Mouse (Mus musculus): ENCODE data around the gene Map6d1. TPM values are rescaled to one million over a fixed set of nuclear protein-coding genes. Genes with fewer than 3 reads are reported as not detected.

Map6d1 gene
- total RNA-seq (2021), result 10 to 100 TPM; 46.4 to 54.3 TPM

DNA sequence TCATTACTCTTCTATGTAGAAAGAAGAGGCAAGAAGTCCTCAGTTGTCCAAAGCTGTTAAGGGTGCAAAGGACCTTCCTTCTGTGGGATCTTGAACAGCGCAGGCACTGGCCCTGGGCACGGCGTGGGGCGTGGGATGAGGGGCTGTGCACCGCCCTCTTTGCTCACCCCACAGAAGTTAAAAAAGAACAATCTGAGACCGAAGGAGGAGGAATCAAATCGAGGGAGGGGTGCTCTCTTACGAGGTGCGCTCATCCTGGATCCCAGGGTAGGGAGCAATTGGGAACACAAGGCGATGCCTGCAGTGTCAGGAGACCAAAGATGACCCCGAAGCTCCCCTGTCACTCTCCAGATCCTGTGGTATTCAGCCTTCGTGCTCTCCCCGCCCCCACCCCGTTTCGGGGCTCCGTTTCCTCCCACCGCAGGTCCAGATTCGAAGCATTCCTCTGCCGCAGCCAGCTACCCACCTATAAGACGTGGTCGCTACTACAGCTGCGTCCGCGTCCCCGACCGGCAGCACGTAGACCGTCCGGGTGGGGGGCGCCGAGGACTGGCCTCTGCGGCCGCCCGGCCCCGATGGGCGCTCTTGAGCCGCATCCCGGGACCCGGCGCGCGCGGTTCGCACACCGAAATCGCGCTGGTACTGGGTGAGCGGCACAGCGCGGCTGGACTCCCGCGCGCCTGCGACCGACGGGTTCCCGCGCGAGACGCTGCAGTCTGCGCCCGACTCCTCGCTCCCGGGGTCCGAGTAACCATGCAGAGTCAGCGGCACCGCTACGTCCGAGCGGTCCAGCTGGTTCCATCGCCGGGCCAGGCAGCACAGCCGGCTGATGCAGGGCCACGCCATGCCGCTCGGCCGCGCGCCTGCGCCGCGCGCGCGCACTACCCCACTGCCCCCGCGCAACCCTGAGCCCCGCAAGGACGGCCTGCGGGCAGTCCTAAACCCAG is at the start of gene Map6d1:
Gene Map6d1 (minus strand): TSS at position 891 of the 947 bp plus-strand sequence.
- DNase-seq (ENCODE audit: low spot score in 2 of 2), result peak; percentile 64 to 72
- intact Hi-C loops (cut with DNase I), result loop anchor here (1.0 to 5.0 kb wide), 2 partner anchors 37 to 62 kb away; partner anchors contain the start of gene Parl

DNA sequence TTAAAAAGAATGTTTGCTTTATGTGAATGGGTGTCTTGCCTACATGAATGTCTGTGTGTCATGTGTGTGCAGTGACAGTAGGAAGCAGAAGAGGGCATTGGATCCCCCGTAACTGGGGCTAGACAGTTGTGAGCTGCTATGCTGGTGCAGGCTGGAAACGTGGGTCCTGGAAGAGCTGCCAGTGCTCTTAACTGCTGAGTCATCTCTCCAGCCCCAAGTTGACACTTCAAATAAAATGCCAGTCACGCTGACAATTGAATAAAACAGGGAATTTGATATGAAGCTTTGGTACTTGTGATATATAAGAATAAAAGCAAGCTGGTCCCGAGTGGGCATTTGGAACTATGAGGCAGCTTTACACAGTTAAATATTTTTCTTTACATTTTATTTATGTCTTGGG is 39.1 kb upstream of the Map6d1 start:
- intact Hi-C loops (cut with DNase I), result no loop called here
- DNase-seq (ENCODE audit: low spot score in 2 of 2), result no peak

DNA sequence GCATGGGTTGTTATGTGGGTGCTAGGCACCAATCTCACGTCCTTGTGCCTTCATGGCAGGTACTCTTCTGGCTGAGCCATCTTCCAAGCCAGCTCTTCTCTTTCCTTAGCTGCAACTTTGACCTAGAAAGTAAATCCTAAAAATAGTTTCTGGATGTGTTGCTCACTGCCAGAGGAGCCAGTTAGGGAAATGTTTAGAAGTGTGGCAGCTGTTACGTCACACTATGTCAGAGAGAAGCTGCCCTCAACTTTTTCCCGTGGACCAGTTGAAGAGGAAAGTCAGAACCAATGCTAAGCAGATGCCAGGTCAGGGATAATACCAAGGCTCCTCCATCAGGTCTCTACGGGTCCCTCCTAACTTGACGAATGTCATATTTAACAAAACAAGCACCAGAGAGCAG is 38.2 kb upstream of the Map6d1 start:
- intact Hi-C loops (cut with DNase I), result loop anchor here (5.0 kb wide), 1 partner anchor 37 kb away; the partner anchor contains the start of gene Map6d1
- DNase-seq (ENCODE audit: low spot score in 2 of 2), result no peak

DNA sequence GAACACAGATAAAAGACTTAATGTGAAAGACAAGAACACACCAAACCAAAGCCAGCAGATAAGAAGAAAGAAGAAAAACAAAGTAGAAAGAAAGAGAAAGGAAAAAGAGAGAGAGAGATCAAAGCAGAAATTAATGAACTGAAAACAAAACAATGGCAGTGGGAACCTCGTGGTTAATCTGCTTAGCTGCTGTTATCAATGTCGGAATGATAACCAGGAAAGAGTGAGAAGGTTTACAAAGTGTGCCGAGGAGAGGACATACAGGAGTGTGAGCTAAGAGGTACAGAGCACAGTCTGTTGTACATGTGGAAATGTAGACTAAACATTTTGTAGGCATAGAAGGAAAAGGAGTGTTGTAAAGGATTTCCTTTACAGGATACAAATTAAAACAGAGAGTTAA is 31.8 kb upstream of the Map6d1 start:
- DNase-seq (ENCODE audit: low spot score in 2 of 2), result no peak

DNA sequence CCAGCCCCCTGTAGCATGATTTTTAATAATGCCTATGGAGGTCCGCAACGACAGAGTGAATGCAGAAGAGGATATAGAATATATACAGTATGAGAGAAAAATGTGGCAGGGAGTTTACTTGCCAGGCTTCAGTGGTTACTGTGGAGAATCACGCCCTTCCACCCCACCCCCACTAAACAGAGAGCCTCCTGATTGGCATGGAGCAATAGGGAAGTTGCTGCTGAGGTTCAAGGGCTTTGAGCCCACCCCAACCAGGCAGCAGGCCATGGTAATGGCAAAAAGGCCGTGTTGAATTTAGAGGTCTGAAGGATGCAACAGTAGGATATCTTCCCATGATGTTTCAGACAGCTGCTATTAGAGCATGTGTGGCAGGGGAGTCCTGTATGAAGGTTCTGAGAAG is 30.2 kb upstream of the Map6d1 start:
- no peak for DNase-seq (ENCODE audit: low spot score in 2 of 2)
- intact Hi-C loops (cut with DNase I), result no loop called here

More for the DNA sequence above, 31.8 kb upstream of the Map6d1 start:
- intact Hi-C loops (cut with DNase I), result no loop called here

DNA sequence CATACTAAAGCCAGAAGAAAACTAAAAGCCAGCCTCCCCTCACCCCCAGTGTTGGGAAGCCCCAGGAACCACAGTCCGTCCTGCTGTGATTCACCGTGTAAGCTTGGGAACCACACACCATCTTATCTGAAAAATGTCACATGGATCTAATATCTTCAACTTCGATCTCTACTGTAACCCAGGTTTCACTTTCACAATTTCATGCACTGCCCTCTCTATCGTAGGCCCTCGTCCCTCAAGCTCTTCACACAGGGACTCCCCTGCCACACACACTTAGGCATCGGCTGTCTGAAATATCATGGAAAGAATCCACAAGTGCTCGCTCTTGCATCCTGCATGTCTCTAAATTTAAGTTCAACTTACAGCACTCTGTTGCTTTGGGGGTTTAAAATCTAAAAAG is 23.9 kb upstream of the Map6d1 start:
- intact Hi-C loops (cut with DNase I), result no loop called here
- no peak for DNase-seq (ENCODE audit: low spot score in 2 of 2)

DNA sequence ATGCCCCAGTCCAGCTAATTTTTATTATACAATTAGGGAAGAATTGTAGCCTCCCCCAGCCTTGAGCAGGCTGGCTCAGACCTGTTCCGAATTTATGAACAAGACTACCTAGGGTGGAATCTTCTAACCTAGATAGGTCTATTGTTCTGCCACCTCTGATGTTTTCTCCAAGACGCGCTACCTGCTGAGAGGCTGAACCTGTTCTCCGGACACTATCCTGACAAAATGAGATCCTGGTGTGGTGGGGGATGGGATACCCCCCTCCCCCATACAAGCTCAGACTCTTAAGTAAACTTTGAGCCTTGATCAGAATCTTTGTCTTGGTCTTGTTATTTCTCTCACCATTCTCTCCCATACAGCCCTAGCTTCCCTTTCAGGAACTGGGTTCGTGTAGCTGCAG is 16.8 kb upstream of the Map6d1 start:
- no peak for DNase-seq (ENCODE audit: low spot score in 2 of 2)
- intact Hi-C loops (cut with DNase I), result no loop called here

DNA sequence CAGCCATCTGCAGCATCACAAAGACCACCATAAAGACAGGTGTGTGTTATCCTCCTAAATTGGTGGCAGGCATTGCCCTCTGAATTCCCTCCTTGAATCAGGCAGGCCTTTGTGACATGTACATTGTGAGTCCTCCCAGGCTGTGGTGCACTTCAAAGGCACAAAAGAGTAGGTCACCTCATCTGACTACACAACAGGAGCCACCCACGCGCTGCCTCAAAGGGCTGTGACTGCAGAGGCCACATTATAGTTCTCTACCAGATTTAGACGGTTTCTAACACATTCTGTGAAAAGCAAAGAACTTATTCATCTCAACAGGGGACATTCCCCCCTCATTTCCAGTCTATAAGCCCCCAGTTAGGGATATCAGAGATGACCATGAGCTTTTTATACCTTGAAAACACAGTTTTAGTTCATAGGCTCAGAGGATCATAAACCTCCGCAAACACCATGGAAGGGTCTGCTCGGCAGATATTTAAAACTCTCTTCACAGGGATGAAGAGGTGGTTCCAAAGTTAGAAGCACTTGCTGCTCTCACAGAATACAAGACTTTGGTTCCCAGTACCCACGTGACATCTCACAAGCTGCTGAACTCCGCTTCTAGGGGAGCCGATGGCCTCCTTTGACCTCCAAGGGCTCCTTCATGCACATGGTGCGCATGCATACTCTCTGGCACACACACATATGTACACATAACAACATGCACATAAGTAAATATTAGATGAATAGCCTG is 7.5 kb upstream of the Map6d1 start:
- intact Hi-C loops (cut with DNase I), result no loop called here
- DNase-seq (ENCODE audit: low spot score in 2 of 2), result peak in 1 of 2 experiments; percentile 82

DNA sequence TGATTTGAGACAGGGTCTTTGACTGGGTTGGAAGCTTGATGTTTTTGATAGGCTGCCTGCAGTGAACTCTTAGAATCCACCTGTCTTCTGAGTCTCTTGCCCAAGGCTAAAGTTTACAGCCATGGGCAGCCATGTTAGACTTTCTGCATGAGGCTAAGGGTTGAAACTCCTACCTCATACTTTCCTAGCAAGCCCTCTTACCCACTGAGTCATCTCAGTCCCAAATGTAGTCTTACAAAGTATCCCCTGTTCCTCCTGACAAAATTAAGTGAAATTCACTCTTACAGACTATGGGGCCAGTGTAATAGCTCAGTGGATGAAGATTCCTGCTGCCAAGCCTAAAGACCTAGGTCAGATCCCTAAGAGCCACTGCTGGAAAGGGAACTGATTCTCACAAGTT is 5.9 kb upstream of the Map6d1 start:
- no peak for DNase-seq (ENCODE audit: low spot score in 2 of 2)
- intact Hi-C loops (cut with DNase I), result no loop called here

DNA sequence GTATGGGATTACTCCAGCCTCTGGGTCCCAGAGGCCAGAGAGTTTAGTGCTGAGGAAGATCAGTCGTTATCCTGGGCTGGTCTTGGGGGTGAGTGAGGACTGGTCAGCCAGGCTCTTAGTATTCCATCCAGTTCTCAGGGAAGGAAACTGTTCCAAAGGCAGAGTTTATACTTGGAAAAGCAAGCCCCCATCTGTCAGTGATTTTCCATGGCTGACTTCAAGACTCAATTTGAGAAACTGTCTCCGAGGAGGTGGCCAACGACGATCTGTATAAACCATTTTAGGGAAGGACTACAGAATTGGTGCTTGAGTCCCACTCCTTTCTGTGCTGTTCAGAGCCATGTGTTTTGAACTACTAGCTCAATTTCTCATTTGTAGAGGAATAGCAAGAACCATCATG is 2.5 kb downstream of the Map6d1 start:
- DNase-seq (ENCODE audit: low spot score in 2 of 2), result peak in 1 of 2 experiments; percentile 67
- intact Hi-C loops (cut with DNase I), result no loop called here

DNA sequence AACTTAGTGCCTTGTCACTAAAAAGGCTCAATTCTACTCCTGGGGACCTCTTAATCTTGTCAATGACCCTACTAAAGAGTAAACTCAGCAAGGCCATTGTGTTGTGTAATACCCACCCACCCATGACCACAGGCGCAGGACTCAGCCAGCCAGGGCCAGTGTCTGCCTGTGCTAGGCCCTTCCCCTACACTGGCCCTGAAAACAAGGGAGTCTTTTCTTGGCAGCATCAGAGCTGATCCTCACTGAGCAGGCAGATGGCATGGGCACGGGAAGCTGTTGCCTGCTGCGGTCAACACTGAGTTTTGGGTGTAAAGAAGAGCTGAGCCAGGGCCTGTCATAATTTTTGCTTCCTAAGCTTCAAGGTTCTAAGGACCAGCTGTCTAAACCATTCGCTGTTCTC is 3.7 kb downstream of the Map6d1 start:
- intact Hi-C loops (cut with DNase I), result no loop called here
- peak in 1 of 2 experiments; percentile 61 for DNase-seq (ENCODE audit: low spot score in 2 of 2)

DNA sequence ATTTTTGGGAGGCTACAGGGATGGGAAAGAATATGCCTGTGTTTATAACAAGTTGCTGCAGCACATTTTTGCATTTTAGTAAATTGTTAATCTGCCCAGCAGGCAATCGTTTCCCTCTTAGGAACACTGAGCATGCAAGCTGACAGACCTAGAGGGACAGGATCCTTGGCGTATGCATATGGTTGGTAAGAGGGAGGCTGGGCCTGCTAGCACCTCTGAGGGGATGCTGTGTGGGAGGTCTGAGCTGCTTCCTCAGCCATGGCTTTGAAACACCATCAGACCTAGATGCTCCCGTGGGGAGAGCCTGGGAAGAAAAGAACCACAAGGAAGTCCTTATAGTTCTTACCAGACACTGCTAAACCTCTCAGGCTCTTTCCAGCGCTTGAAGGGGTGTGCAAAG is 6.8 kb downstream of the Map6d1 start:
- intact Hi-C loops (cut with DNase I), result no loop called here
- DNase-seq (ENCODE audit: low spot score in 2 of 2), result peak in 1 of 2 experiments; percentile 72

DNA sequence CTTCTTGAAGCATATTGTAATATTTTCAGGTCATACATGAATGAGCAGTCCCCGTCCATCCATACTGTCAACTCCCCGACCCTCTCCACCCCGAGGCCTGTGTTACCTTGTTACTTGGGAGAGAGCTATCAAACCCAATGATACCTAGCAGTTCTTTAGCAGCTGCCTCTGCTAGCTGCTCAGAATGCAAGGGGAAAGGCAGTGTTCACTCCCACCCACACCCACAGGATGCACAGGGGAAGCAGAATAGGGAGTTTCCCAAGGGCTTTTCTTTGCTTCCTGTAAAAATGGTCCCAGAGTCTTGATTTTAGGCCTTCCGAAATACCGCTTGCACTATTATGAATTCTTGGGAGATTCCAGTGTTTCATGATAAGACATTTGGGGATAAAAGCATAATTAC is 13.0 kb downstream of the Map6d1 start:
- peak in 1 of 2 experiments; percentile 31 for DNase-seq (ENCODE audit: low spot score in 2 of 2)
- intact Hi-C loops (cut with DNase I), result no loop called here

DNA sequence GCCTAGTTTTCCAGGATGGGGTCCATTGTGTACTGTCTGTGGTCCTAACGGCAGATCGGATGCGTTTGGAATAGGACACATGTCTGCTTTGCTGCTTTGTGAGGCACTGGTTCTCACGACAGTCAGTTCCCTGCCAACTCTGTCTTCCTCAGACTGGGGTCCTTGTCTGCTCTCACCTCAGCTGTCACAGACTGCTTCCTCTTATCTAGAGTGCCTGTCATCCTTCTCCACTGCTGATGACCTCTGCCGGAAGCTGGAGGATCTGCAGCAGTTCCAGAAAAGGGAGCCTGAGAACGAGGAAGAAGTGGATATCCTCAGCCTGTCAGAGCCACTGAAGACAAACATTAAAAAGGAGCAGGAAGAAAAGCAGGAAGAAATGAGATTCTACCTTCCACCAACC is 13.7 kb downstream of the Map6d1 start:
- intact Hi-C loops (cut with DNase I), result no loop called here

DNA sequence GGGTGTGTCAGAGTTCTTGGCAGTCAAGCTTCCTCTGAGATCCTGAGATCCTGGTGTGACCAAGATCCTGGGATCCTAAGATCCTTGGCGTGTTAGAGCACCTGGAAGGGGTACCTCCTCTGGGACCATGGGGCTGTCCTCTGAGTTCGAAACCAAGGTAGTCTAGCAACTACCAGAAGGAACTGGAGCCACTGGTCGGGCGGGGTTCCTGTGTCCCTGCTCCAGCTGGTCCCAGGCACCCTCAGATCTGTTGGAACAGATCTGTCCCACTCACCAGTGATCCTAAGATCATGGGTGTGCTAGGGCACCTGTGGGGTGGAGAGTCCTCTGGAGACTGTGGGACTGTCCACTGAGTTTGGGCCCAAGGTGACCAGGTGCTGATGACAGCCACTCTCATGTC is 14.5 kb downstream of the Map6d1 start:
- intact Hi-C loops (cut with DNase I), result no loop called here
- DNase-seq (ENCODE audit: low spot score in 2 of 2), result no peak

More for the DNA sequence above, 13.7 kb downstream of the Map6d1 start:
- DNase-seq (ENCODE audit: low spot score in 2 of 2), result peak in 1 of 2 experiments; percentile 49

DNA sequence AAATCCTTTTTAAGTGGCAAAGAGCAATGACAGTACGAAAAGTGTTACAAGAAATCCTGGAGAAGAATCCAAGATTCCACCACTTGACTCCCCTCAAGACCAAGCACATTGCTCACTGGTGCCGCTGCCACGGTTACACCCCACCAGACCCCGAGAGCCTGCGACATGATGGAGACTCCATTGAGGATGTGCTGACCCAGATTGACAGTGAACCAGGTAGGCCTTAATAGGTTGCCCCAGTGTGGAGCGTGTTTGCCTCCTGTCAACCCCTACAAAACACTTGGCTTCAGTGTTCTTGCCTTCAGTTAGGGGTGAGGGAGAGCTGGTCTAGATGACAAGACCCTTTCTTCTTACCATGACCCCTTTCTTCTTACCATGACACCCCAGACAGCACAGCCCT is 18.4 kb downstream of the Map6d1 start:
- DNase-seq (ENCODE audit: low spot score in 2 of 2), result no peak
- intact Hi-C loops (cut with DNase I), result no loop called here

DNA sequence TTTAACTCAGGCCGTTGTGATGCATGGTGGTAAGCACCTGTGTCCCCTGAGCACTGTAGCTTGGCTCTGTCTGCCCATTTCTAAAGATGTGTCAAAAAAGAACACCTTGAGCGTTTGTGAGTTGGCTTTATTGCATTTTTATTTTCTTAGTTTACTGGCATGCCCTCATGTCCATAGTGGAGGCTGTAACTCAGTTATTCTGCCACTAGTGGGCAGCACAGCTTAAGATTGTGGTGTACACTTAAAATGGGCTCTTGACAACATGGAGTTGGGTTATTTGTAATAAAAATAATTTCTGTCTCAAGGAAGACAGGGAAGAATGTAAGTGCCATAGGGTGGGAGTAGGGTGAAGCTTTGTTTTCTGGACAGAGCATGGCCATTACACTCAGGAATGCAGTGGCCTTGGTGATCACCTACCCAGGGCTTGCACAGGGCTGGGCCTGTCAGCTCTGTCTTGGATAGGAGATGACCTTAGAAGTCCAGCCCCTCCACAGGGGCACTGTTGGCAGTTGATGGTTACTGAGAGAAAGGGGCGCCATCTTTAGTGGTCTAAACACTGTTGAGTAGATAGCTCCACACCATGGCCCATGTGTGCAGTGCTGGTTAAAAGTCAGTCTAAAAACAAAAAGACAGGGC is 27.4 kb downstream of the Map6d1 start:
- peak; percentile 35 to 64 for DNase-seq (ENCODE audit: low spot score in 2 of 2)
- intact Hi-C loops (cut with DNase I), result loop anchor here (2.0 to 10.0 kb wide), 2 partner anchors 89 to 271 kb away; partner anchors contain the start of gene Parl

DNA sequence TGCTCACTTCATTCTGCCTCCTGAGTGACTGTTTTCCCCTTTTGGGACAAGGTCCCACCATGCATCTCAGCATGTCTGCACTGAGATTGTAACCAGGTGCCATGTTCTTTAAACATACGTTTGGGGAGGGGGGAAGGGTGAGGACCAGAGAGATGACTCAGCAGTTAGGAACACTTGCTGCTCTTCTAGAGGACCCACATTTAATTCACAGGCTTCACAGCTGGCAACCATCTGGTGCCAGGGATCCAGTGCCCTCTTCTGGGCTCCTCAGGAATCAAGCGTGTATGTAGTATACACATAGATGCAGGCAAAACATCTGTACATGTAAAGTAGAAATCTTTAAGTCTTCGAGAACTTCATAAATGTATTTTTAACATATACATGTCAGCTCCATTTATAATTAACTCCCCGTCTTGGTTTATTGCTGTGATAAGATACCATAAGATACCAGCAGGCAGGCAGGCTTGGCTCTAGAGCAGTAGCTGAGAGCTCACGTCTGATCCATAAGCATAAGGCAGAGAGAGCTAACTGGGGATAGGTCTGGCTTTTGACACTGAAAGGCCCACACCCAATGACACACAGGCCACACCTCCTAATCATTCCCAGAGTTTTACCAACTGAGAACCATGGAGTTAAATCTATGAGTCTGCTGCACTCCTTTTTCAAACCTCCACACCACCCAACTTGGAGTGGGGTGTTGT is 41.5 kb downstream of the Map6d1 start:
- intact Hi-C loops (cut with DNase I), result no loop called here

DNA sequence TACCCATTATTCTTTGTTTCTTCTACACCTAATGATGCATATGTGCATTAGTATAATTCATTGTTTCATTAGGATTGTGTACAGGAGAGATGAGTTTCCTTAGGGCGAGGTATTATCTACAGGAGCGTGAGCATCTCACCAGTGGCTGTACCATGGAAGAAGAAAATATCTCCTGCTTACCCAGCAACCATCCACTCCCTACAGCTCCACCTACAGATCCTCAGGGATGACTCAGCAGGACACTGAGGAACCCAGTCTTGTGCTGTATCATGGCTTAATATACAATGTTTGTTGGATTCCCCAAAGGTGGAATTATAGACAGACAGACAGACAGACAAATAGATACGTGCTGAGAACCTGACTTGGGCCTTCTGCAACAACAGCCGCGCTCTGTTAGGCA is 44.2 kb downstream of the Map6d1 start:
- peak in 1 of 2 experiments; percentile 60 for DNase-seq (ENCODE audit: low spot score in 2 of 2)
- intact Hi-C loops (cut with DNase I), result no loop called here

More for the DNA sequence above, 41.5 kb downstream of the Map6d1 start:
- DNase-seq (ENCODE audit: low spot score in 2 of 2), result no peak
